Mouse (Mus musculus) midbrain, embryonic 12.5 days (tissue): ENCODE results near the gene Mdn1. TPM values are rescaled to one million over a fixed set of nuclear protein-coding genes. Genes with fewer than 3 reads are reported as not detected.

Source experiments
- ATAC-seq: fragments of 200-750 bp; cut with Nextera tagmentation; 2 replicates; pipeline ENCODE4 v1.8.0; 2017; ENCODE audit warnings: low read depth, moderate TSS enrichment, moderate library complexity; ENCODE audit not compliant: low FRiP score
- H3K27ac ChIP-seq: fragments of 300-500 bp; sonication (generic); replicated peaks from 2 replicates; pipeline ENCODE4 v1.5.1; 2016; ENCODE audit warnings: mild to moderate bottlenecking
- H3K27me3 ChIP-seq: fragments of 300-500 bp; sonication (generic); 2 replicates; pipeline ENCODE4 v1.6.1; 2016; ENCODE audit warnings: mild to moderate bottlenecking
- H3K36me3 ChIP-seq: fragments of 300-500 bp; sonication (generic); 2 replicates; pipeline ENCODE4 v1.6.1; 2016
- H3K4me1 ChIP-seq: fragments of 300-500 bp; sonication (generic); 2 replicates; pipeline ENCODE4 v1.6.1; 2016
- H3K4me2 ChIP-seq: fragments of 300-500 bp; sonication (generic); replicated peaks from 2 replicates; pipeline ENCODE4 v1.6.1; 2016; ENCODE audit warnings: mild to moderate bottlenecking, moderate library complexity
- H3K4me3 ChIP-seq: fragments of 300-500 bp; sonication (generic); 2 replicates; pipeline ENCODE4 v1.5.1; 2016; ENCODE audit warnings: mild to moderate bottlenecking
- H3K9ac ChIP-seq: fragments of 300-500 bp; sonication (generic); replicated peaks from 2 replicates; pipeline ENCODE4 v1.6.1; 2016; ENCODE audit warnings: mild to moderate bottlenecking, moderate library complexity
- H3K9me3 ChIP-seq: fragments of 300-500 bp; sonication (generic); 2 replicates; pipeline ENCODE4 v1.6.1; 2016; ENCODE audit warnings: mild to moderate bottlenecking
- WGBS: fragments of 180-500 bp; shearing (Covaris S2); methylation state at CpG from one replicate; pipeline ENCODE4 v1.1.7; 2016; 5-methylcytosine and 5-hydroxymethylcytosine counted together
- polyA plus RNA-seq: library from polyadenylated mRNA; unstranded; fragments of >200 nt; fragmentation: Nextera tagmentation; extraction: Ambion mirVana; gene quantifications from 2 replicates; pipeline ENCODE4 v1.2.1, GENCODE M21; 2016

Mdn1 gene
- polyA plus RNA-seq, 1 experiment from 2014 or later, result 17.0 TPM

GRCm38 (mm10) chr4:32682471-32682870 is 25.6 kb downstream of the Mdn1 start:
- 85% methylated on average over 4 of the region's 4 CpGs for WGBS
- Histone ChIP-seq H3K27ac (no peak overlapping the region), H3K4me1 (no peaks in the 10 kb centered on the region), H3K27me3 (no peaks in the 10 kb centered on the region), H3K4me2 (no peak overlapping the region), H3K9ac (no peak overlapping the region), H3K4me3 (no peak overlapping the region), H3K9me3 (no peaks in the 10 kb centered on the region), H3K36me3 (peaks cover 84% of the 10 kb centered on the region)
- no peak for ATAC-seq

- Histone ChIP-seq H3K36me3 (peaks cover 83% of the 10 kb centered on the region), H3K4me2 (no peak overlapping the region), H3K27ac (no peak overlapping the region), H3K9ac (no peak overlapping the region), H3K9me3 (no peaks in the 10 kb centered on the region), H3K4me1 (no peaks in the 10 kb centered on the region), H3K4me3 (no peak overlapping the region), H3K27me3 (no peaks in the 10 kb centered on the region)
- 84% methylated on average over 6 of the region's 6 CpGs for WGBS
- no peak for ATAC-seq
These were observed 26.2 kb downstream of the Mdn1 start for GRCm38 (mm10) chr4:32683061-32683582.

GRCm38 (mm10) chr4:32717733-32718132 is 60.8 kb downstream of the Mdn1 start:
- 92% methylated on average over 1 of the region's 1 CpGs for WGBS

GRCm38 (mm10) chr4:32745394-32745793 is 88.5 kb downstream of the Mdn1 start:
- no peaks in the 10 kb centered on the region for H3K9me3 ChIP-seq
- no peaks in the 10 kb centered on the region for H3K27me3 ChIP-seq
- H3K4me1 ChIP-seq, result no peaks in the 10 kb centered on the region
- WGBS, result 89% methylated on average over 6 of the region's 6 CpGs
- no peak overlapping the region for H3K4me3 ChIP-seq
- no peak overlapping the region for H3K9ac ChIP-seq
- H3K27ac ChIP-seq, result no peak overlapping the region
- ATAC-seq, result no peak
- H3K4me2 ChIP-seq, result no peak overlapping the region
- peaks cover 94% of the 10 kb centered on the region for H3K36me3 ChIP-seq

More at GRCm38 (mm10) chr4:32717733-32718132, 60.8 kb downstream of the Mdn1 start:
- H3K4me1 ChIP-seq, result no peaks in the 10 kb centered on the region
- H3K9me3 ChIP-seq, result no peaks in the 10 kb centered on the region
- no peaks in the 10 kb centered on the region for H3K27me3 ChIP-seq
- no peak overlapping the region for H3K27ac ChIP-seq
- no peak overlapping the region for H3K4me3 ChIP-seq
- H3K4me2 ChIP-seq, result no peak overlapping the region
- ATAC-seq, result no peak
- no peak overlapping the region for H3K9ac ChIP-seq
- H3K36me3 ChIP-seq, result peaks cover 79% of the 10 kb centered on the region

- no peaks in the 10 kb centered on the region for H3K4me1 ChIP-seq
- no peaks in the 10 kb centered on the region for H3K27me3 ChIP-seq
- no peak overlapping the region for H3K4me3 ChIP-seq
- H3K27ac ChIP-seq, result no peak overlapping the region
- no peak overlapping the region for H3K9ac ChIP-seq
- H3K9me3 ChIP-seq, result no peaks in the 10 kb centered on the region
- no peak for ATAC-seq
- H3K4me2 ChIP-seq, result no peak overlapping the region
- 93% methylated on average over 7 of the region's 7 CpGs for WGBS
- peaks cover 90% of the 10 kb centered on the region for H3K36me3 ChIP-seq
These were observed 91.5 kb downstream of the Mdn1 start for GRCm38 (mm10) chr4:32748396-32748795.

- Histone ChIP-seq H3K27me3 (no peaks in the 10 kb centered on the region), H3K4me3 (no peak overlapping the region), H3K4me2 (no peak overlapping the region), H3K36me3 (peaks cover 80% of the 10 kb centered on the region), H3K9me3 (no peaks in the 10 kb centered on the region), H3K4me1 (no peaks in the 10 kb centered on the region), H3K27ac (no peak overlapping the region), H3K9ac (no peak overlapping the region)
- WGBS, result 92% methylated on average over 1 of the region's 1 CpGs
- no peak for ATAC-seq
These were observed 93.8 kb downstream of the Mdn1 start for GRCm38 (mm10) chr4:32750711-32751110.

GRCm38 (mm10) chr4:32757430-32757829 is 100.5 kb downstream of the Mdn1 start:
- Histone ChIP-seq H3K9ac (no peak overlapping the region), H3K4me2 (no peak overlapping the region), H3K9me3 (no peaks in the 10 kb centered on the region), H3K4me1 (no peaks in the 10 kb centered on the region), H3K27ac (no peak overlapping the region), H3K4me3 (no peak overlapping the region), H3K36me3 (peaks cover 67% of the 10 kb centered on the region), H3K27me3 (no peaks in the 10 kb centered on the region)
- WGBS, result 93% methylated on average over 2 of the region's 2 CpGs
- no peak for ATAC-seq

- 82% methylated on average over 7 of the region's 7 CpGs for WGBS
- no peaks in the 10 kb centered on the region for H3K4me1 ChIP-seq
- no peaks in the 10 kb centered on the region for H3K9me3 ChIP-seq
- ATAC-seq, result no peak
- H3K9ac ChIP-seq, result no peak overlapping the region
- H3K27me3 ChIP-seq, result no peaks in the 10 kb centered on the region
- no peak overlapping the region for H3K4me3 ChIP-seq
- H3K36me3 ChIP-seq, result peaks cover 64% of the 10 kb centered on the region
- H3K27ac ChIP-seq, result no peak overlapping the region
- H3K4me2 ChIP-seq, result no peak overlapping the region
These were observed 110.6 kb downstream of the Mdn1 start for GRCm38 (mm10) chr4:32767471-32767870.

- H3K36me3 ChIP-seq, result peaks cover 63% of the 10 kb centered on the region
- 96% methylated on average over 10 of the region's 10 CpGs for WGBS
- H3K9me3 ChIP-seq, result no peaks in the 10 kb centered on the region
- ATAC-seq, result no peak
- H3K9ac ChIP-seq, result no peak overlapping the region
- no peaks in the 10 kb centered on the region for H3K4me1 ChIP-seq
- H3K4me3 ChIP-seq, result no peak overlapping the region
- H3K27me3 ChIP-seq, result no peaks in the 10 kb centered on the region
- no peak overlapping the region for H3K27ac ChIP-seq
- H3K4me2 ChIP-seq, result no peak overlapping the region
These were observed 111.1 kb downstream of the Mdn1 start for GRCm38 (mm10) chr4:32768046-32768445.

GRCm38 (mm10) chr4:32770284-32770810 is 113.4 kb downstream of the Mdn1 start:
- H3K9ac ChIP-seq, result no peak overlapping the region
- H3K36me3 ChIP-seq, result peaks cover 67% of the 10 kb centered on the region
- no peak overlapping the region for H3K4me2 ChIP-seq
- no peaks in the 10 kb centered on the region for H3K4me1 ChIP-seq
- H3K27me3 ChIP-seq, result no peaks in the 10 kb centered on the region
- no peaks in the 10 kb centered on the region for H3K9me3 ChIP-seq
- no peak overlapping the region for H3K27ac ChIP-seq
- ATAC-seq, result no peak
- no peak overlapping the region for H3K4me3 ChIP-seq
- WGBS, result 94% methylated on average over 7 of the region's 7 CpGs

- H3K9ac ChIP-seq, result no peak overlapping the region
- WGBS, result 97% methylated on average over 4 of the region's 4 CpGs
- H3K27me3 ChIP-seq, result no peaks in the 10 kb centered on the region
- no peaks in the 10 kb centered on the region for H3K9me3 ChIP-seq
- H3K4me1 ChIP-seq, result no peaks in the 10 kb centered on the region
- H3K4me2 ChIP-seq, result no peak overlapping the region
- ATAC-seq, result no peak
- no peak overlapping the region for H3K4me3 ChIP-seq
- H3K27ac ChIP-seq, result no peak overlapping the region
- peaks cover 26% of the 10 kb centered on the region for H3K36me3 ChIP-seq
These were observed 123.1 kb downstream of the Mdn1 start for GRCm38 (mm10) chr4:32779996-32780395.

GRCm38 (mm10) chr4:32787110-32787509 is 130.2 kb downstream of the Mdn1 start:
- no peak overlapping the region for H3K4me3 ChIP-seq
- H3K4me1 ChIP-seq, result no peaks in the 10 kb centered on the region
- no peak overlapping the region for H3K4me2 ChIP-seq
- ATAC-seq, result no peak
- H3K36me3 ChIP-seq, result no peaks in the 10 kb centered on the region
- no peak overlapping the region for H3K27ac ChIP-seq
- no peaks in the 10 kb centered on the region for H3K27me3 ChIP-seq
- no peaks in the 10 kb centered on the region for H3K9me3 ChIP-seq
- 100% methylated on average over 1 of the region's 1 CpGs for WGBS
- no peak overlapping the region for H3K9ac ChIP-seq

GRCm38 (mm10) chr4:32789020-32789419 is 132.1 kb downstream of the Mdn1 start:
- ATAC-seq, result no peak
- Histone ChIP-seq H3K27ac (no peak overlapping the region), H3K9me3 (no peaks in the 10 kb centered on the region), H3K4me1 (no peaks in the 10 kb centered on the region), H3K27me3 (no peaks in the 10 kb centered on the region), H3K36me3 (no peaks in the 10 kb centered on the region), H3K4me3 (no peak overlapping the region), H3K4me2 (no peak overlapping the region), H3K9ac (no peak overlapping the region)
- WGBS, result 85% methylated on average over 4 of the region's 4 CpGs
